9 mouse cellular contexts compared by ENCODE assay signal in the genomic region with DNA sequence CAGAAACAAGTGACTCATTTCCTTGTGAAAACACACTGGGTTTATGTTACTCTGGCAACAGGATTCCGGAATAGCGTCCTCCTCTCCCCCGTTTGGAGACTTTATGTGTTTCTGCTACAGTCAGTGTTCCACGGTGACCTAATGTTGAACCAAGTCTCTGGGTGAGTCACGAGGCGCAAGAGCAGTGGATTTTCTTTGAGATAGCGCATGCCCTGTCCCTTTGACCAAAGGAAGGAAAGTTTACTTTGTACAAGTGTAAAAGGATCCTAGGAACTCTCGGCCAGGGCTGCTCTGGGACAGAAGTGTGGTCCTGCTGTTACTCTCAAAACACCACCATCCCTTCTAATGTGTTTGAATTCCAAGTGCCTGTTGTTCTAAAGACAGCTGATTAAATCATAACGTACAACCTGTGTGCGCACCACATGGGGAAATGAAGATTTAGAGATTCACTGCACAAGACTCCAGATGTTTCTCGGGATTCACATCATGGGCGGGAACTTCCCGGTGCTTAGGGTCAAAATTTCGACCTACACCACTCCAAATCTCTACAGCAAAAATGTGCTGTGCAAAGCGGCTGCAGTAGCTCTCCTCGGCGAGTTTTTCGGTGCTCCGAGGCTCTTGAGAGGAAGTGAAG.
A peak's percentile ranks its signal among the peaks of the same experiment; 100 is the strongest.
DNase-seq lines count a peak whose midpoint lies in the region; TF ChIP-seq lines count a peak whose summit lies in the region.
"Had no signal": no experiment of that assay in that cellular context is flagged by ENCODE, and none has a peak within 500 bp of the region (broad histone marks: within the 10 kb centered on the region; RNA-seq: fewer than 3 reads in every experiment).

No protein-coding gene starts in this region.

- no peak overlapping the region for H3K4me3 ChIP-seq in spleen, adult 2 months (ENCODE audit: extremely low read depth, insufficient read depth, insufficient read length)
- H3K4me3 ChIP-seq in left cerebral cortex, adult 2 months = no peak overlapping the region
- peak overlapping the region; percentile 9; the same call in 1 of the 2 replicates for H3K4me3 ChIP-seq in macrophage (ENCODE audit: inconsistent target)
- H3K4me3 ChIP-seq: neural tube, embryonic 12.5 days had no signal

- 32% methylated on average over 19 of the region's 19 CpGs for WGBS in spleen, adult 2 months
- 16% methylated on average over 19 of the region's 19 CpGs for WGBS in macrophage (ENCODE audit: missing documents)

- no peaks in the 10 kb centered on the region for H3K79me2 ChIP-seq in macrophage (ENCODE audit: inconsistent target)

- intact Hi-C loops in heart, postnatal 10 days (cut with DNase I) = loop anchor here (5.0 kb wide), 1 partner anchor 263 kb away; no protein-coding TSS in a partner anchor
- intact Hi-C loops in left cerebral cortex, adult 2 months (cut with DNase I) = no loop called here

- H3K27me3 ChIP-seq in spleen, adult 2 months (ENCODE audit: control insufficient read depth, insufficient read depth, low read length) = no peaks in the 10 kb centered on the region
- H3K27me3 ChIP-seq: neural tube, embryonic 12.5 days had no signal

- no peak for TF ChIP-seq POLR2A in spleen, adult 2 months (IDR thresholded peaks at IDR 0.05; ENCODE audit: low read depth, low read length)

- H3K36me3 ChIP-seq in spleen, adult 2 months (ENCODE audit: control insufficient read depth, insufficient read depth, low read length) = no peaks in the 10 kb centered on the region
- H3K36me3 ChIP-seq in macrophage (ENCODE audit: inconsistent target) = no peaks in the 10 kb centered on the region
- H3K36me3 ChIP-seq: neural tube, embryonic 12.5 days had no signal

- H3K4me1 ChIP-seq in spleen, adult 2 months (ENCODE audit: control insufficient read depth, insufficient read depth, insufficient read length) = no peaks in the 10 kb centered on the region
- H3K4me1 ChIP-seq: neural tube, embryonic 12.5 days had no signal

- peak overlapping the region; percentile 9; the same call in 1 of the 2 replicates for H3K27ac ChIP-seq in spleen, adult 2 months (ENCODE audit: insufficient read depth, low read length)
- H3K27ac ChIP-seq in left cerebral cortex, adult 2 months = peak overlapping the region; percentile 61
- H3K27ac ChIP-seq in macrophage = peak overlapping the region; percentile 92
- H3K27ac ChIP-seq: neural tube, embryonic 12.5 days had no signal

- no peak for TF ChIP-seq CTCF in spleen, adult 2 months (IDR thresholded peaks at IDR 0.05; ENCODE audit: extremely low read depth, insufficient read depth, insufficient read length, insufficient replicate concordance)
- TF ChIP-seq CTCF in left cerebral cortex, adult 2 months (IDR thresholded peaks at IDR 0.05) = no peak

- no peak for DNase-seq in spleen, adult 2 months (ENCODE audit: low read depth in 1 of 2, low spot score in 2 of 2)
- DNase-seq in spleen, adult 12 weeks (ENCODE audit: low spot score) = no peak
- DNase-seq in fibroblast of lung, adult 2 months (ENCODE audit: low read depth) = peak; percentile 91
- peak; percentile 65 to 74 for DNase-seq in heart, postnatal 10 days
- DNase-seq in left cerebral cortex, adult 2 months (ENCODE audit: extremely low spot score in 1 of 2, low spot score in 2 of 2) = peak; percentile 12
- peak; percentile 35 for DNase-seq in urinary bladder, postnatal 25 days (ENCODE audit: low spot score)
- no peak for DNase-seq in retina, postnatal 1 day

Comparison
In these comparisons a context has a peak if more than half of its experiments do, and no peak if none do; other contexts are left out.
1. DNase-seq: peak in fibroblast of lung, adult 2 months (single experiment), heart, postnatal 10 days (2 of 2), left cerebral cortex, adult 2 months (2 of 2) and urinary bladder, postnatal 25 days (single experiment); none in spleen, adult 2 months (0 of 2), spleen, adult 12 weeks (single experiment) and retina, postnatal 1 day (single experiment).
2. H3K27ac ChIP-seq: peak in every context shown above with its lines; median percentile 92 in macrophage; 61 in left cerebral cortex, adult 2 months; 9 in spleen, adult 2 months.